Comparison of ENCODE assay signal across 27 mouse cellular contexts in the genomic region with DNA sequence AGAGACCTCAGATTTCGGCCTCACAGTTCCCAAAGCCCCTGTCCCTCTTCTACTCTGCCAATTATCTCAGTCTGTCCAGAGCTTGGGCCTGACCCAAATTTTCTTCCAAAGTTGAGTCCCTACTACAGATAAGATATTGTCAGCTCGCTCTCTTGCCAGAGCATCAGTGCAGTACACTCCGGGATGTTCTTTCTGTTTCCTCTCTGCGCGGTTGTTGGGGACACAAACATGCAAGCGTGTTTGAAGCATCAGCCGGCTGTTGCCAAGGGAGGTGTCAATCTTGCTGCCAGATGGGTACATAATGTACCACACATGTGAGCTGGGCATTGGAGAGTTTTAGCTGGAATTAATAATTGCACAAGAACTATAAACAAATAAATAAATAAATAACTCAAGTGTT. TPM values are rescaled to one million over a fixed set of nuclear protein-coding genes. Genes with fewer than 3 reads are reported as not detected.
DNase-seq lines count a peak whose midpoint lies in the region; ATAC-seq and TF ChIP-seq lines count a peak whose summit lies in the region.
"Had no signal": no experiment of that assay in that cellular context is flagged by ENCODE, and none has a peak within 500 bp of the region (broad histone marks: within the 10 kb centered on the region; RNA-seq: fewer than 3 reads in every experiment).

No protein-coding gene starts in this region.

- H3K4me3 ChIP-seq in heart, embryonic 10.5 days = no peak overlapping the region
- H3K4me3 ChIP-seq in hindbrain, postnatal 0 days (ENCODE audit: low read length) = no peak overlapping the region
- H3K4me3 ChIP-seq in hindbrain, embryonic 11.5 days (ENCODE audit: low read depth, low read length) = no peak overlapping the region
- H3K4me3 ChIP-seq: embryonic facial prominence, embryonic 13.5 days; erythroblast, embryonic 14.5 days; forebrain, embryonic 12.5 days; limb, embryonic 12.5 days; liver, embryonic 13.5 days; neural tube, embryonic 15.5 days had no signal

- peaks cover 43% of the 10 kb centered on the region for H3K27me3 ChIP-seq in heart, embryonic 10.5 days (ENCODE audit: insufficient read depth, poor library complexity, severe bottlenecking)
- H3K27me3 ChIP-seq in hindbrain, postnatal 0 days (ENCODE audit: insufficient read depth, low read length) = no peaks in the 10 kb centered on the region
- H3K27me3 ChIP-seq in hindbrain, embryonic 11.5 days (ENCODE audit: control insufficient read depth, insufficient read depth, low read length) = no peaks in the 10 kb centered on the region
- H3K27me3 ChIP-seq: embryonic facial prominence, embryonic 13.5 days; forebrain, embryonic 12.5 days; limb, embryonic 12.5 days; liver, embryonic 13.5 days; neural tube, embryonic 15.5 days had no signal

- ATAC-seq in hindbrain, postnatal 0 days = peak; percentile 82
- no peak for ATAC-seq in hindbrain, embryonic 11.5 days (ENCODE audit: low FRiP score)
- ATAC-seq: hindbrain, embryonic 16.5 days; intestine, embryonic 16.5 days had no signal

- peak; percentile 36 to 39 for DNase-seq in heart, adult 18-20 months
- DNase-seq in heart, embryonic 10.5 days (ENCODE audit: low spot score) = no peak
- DNase-seq in hindbrain, postnatal 0 days (ENCODE audit: low spot score) = peak; percentile 52
- DNase-seq in hindbrain, embryonic 11.5 days (ENCODE audit: low spot score) = no peak
- peak; percentile 24 for DNase-seq in heart, postnatal 4 days
- DNase-seq in lung, postnatal 25 days (ENCODE audit: low spot score) = peak; percentile 37
- DNase-seq in thymus, postnatal 14 days = no peak
- DNase-seq: adrenal gland, postnatal 14 days; cerebellum, adult 8-10 months; cerebellum, postnatal 36 days; embryo, embryonic 11 days; gastrocnemius, postnatal 36 days; kidney, adult 9 months; kidney, postnatal 14 days; layer of hippocampus, postnatal 36 days; liver, embryonic 13.5 days; right cerebral cortex, adult 18-20 months; thymus, adult 18-20 months; thymus, postnatal 4 days had no signal

- no peak for TF ChIP-seq CTCF in hindbrain, postnatal 0 days (IDR thresholded peaks at IDR 0.05; ENCODE audit: low read depth)

- H3K27ac ChIP-seq in heart, embryonic 10.5 days = no peak overlapping the region
- no peak overlapping the region for H3K27ac ChIP-seq in hindbrain, postnatal 0 days
- no peak overlapping the region for H3K27ac ChIP-seq in hindbrain, embryonic 11.5 days (ENCODE audit: low read depth, low read length)
- H3K27ac ChIP-seq: embryonic facial prominence, embryonic 13.5 days; forebrain, embryonic 12.5 days; limb, embryonic 12.5 days; liver, embryonic 13.5 days; neural tube, embryonic 15.5 days had no signal

- 62% methylated on average over 7 of the region's 7 CpGs for WGBS in heart, embryonic 10.5 days
- 72% methylated on average over 7 of the region's 7 CpGs for WGBS in hindbrain, postnatal 0 days
- 81% methylated on average over 7 of the region's 7 CpGs for WGBS in hindbrain, embryonic 11.5 days

- no peak overlapping the region for H3K4me2 ChIP-seq in hindbrain, postnatal 0 days (ENCODE audit: low read depth, low read length)
- H3K4me2 ChIP-seq in hindbrain, embryonic 11.5 days (replicated peaks; ENCODE audit: low read depth, low read length) = no peak overlapping the region
- H3K4me2 ChIP-seq: embryonic facial prominence, embryonic 13.5 days; forebrain, embryonic 12.5 days; limb, embryonic 12.5 days; liver, embryonic 13.5 days; neural tube, embryonic 15.5 days had no signal

- H3K9ac ChIP-seq in hindbrain, postnatal 0 days (replicated peaks; ENCODE audit: low read length) = no peak overlapping the region
- H3K9ac ChIP-seq in hindbrain, embryonic 11.5 days (ENCODE audit: low read depth, low read length) = no peak overlapping the region
- H3K9ac ChIP-seq: embryonic facial prominence, embryonic 13.5 days; forebrain, embryonic 12.5 days; limb, embryonic 12.5 days; liver, embryonic 13.5 days; neural tube, embryonic 15.5 days had no signal

- H3K9me3 ChIP-seq in heart, embryonic 10.5 days = no peaks in the 10 kb centered on the region
- H3K9me3 ChIP-seq in hindbrain, postnatal 0 days (ENCODE audit: low read length) = no peaks in the 10 kb centered on the region
- H3K9me3 ChIP-seq in hindbrain, embryonic 11.5 days (ENCODE audit: control insufficient read depth, low read length) = no peaks in the 10 kb centered on the region
- H3K9me3 ChIP-seq: embryonic facial prominence, embryonic 13.5 days; forebrain, embryonic 12.5 days; limb, embryonic 12.5 days; liver, embryonic 13.5 days; neural tube, embryonic 15.5 days had no signal

- no peaks in the 10 kb centered on the region for H3K36me3 ChIP-seq in heart, embryonic 10.5 days
- H3K36me3 ChIP-seq in hindbrain, postnatal 0 days (ENCODE audit: insufficient read depth, low read length) = no peaks in the 10 kb centered on the region
- H3K36me3 ChIP-seq in hindbrain, embryonic 11.5 days (ENCODE audit: control insufficient read depth, insufficient read depth, low read length) = no peaks in the 10 kb centered on the region
- H3K36me3 ChIP-seq: embryonic facial prominence, embryonic 13.5 days; forebrain, embryonic 12.5 days; limb, embryonic 12.5 days; liver, embryonic 13.5 days; neural tube, embryonic 15.5 days had no signal

- peaks cover 4% of the 10 kb centered on the region; the same call in 1 of the 2 replicates for H3K4me1 ChIP-seq in heart, embryonic 10.5 days
- no peaks in the 10 kb centered on the region for H3K4me1 ChIP-seq in hindbrain, postnatal 0 days (ENCODE audit: insufficient read depth, low read length)
- H3K4me1 ChIP-seq in hindbrain, embryonic 11.5 days (replicated peaks; ENCODE audit: control insufficient read depth, insufficient read depth, low read length) = no peaks in the 10 kb centered on the region
- H3K4me1 ChIP-seq: embryonic facial prominence, embryonic 13.5 days; forebrain, embryonic 12.5 days; limb, embryonic 12.5 days; liver, embryonic 13.5 days; neural tube, embryonic 15.5 days had no signal

RNA-seq across cellular contexts. Expression of gene Trabd2b, which starts 28.9 kb away (rescaled TPM):
- total RNA-seq in heart, adult 18-20 months (2021) = 10 to 100 TPM; 55.0 to 56.7 TPM
- polyA plus RNA-seq in heart, embryonic 10.5 days (2016; fragmentation: Nextera tagmentation; extraction: Ambion mirVana) = 0.65 and 2.2 TPM in 2 replicates
- total RNA-seq in hindbrain, postnatal 0 days (2014; rRNA removed) = 1.5 and 1.8 TPM in 2 replicates
- 0.59 and 0.65 TPM in 2 replicates for polyA plus RNA-seq in hindbrain, postnatal 0 days (2015; fragmentation: Nextera tagmentation; extraction: Ambion mirVana)
- polyA plus RNA-seq in hindbrain, embryonic 11.5 days (2014; fragmentation: Nextera tagmentation; extraction: Ambion mirVana) = 1.6 and 2.0 TPM in 2 replicates
- 10 to 100 TPM; 19.0 to 19.9 TPM for total RNA-seq in heart, postnatal 4 days (2021)
- total RNA-seq: megakaryocyte-erythroid progenitor cell, adult 5-6 weeks had no signal
- polyA plus RNA-seq: erythroblast, embryonic 14.5 days had no signal

Comparison
In these comparisons a context has a peak if more than half of its experiments do, and no peak if none do; other contexts are left out.
1. DNase-seq: peak in heart, adult 18-20 months (2 of 2), hindbrain, postnatal 0 days (single experiment), heart, postnatal 4 days (single experiment) and lung, postnatal 25 days (single experiment); none in heart, embryonic 10.5 days (single experiment), hindbrain, embryonic 11.5 days (single experiment) and thymus, postnatal 14 days (single experiment).